Mouse (Mus musculus): ENCODE results near the gene Tmem260. TPM values are rescaled to one million over a fixed set of nuclear protein-coding genes. Genes with fewer than 3 reads are reported as not detected.

The Tmem260 gene
- total and polyA plus RNA-seq, 2 experiments from 2014 or later = 11.0 to 16.6 TPM

DNA sequence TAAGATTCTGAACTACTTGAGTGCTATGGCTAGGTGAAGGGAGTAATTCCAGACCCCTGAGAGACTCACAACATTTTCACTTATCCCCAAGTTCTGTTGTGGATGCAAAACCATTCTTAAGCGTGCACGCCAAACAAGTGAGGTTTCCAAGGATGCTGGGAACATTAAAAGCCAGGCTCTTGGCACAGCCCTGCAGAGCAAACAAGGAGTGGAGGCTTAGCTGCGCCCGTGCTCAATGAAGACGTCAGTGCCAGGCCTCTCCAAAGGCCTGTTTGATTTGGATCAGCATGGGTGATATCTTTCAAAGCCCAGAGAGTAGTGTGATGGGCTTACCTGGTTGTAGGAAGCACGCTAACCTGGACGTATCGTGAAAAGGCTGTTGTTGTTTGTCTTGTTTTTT lies 69.6 kb downstream of the Tmem260 start:
- ATAC-seq (peak; percentile 45; the same call in 1 of the 2 replicates), DNase-seq (ENCODE audit: low spot score) (peak; percentile 62)
- H3K9ac ChIP-seq (replicated peaks; ENCODE audit: low read length) = no peak overlapping the region
- H3K4me3 ChIP-seq (ENCODE audit: low read length) = no peak overlapping the region
- 0 out of 2 replicates have a peak, but pooled peaks cover 4% of the 10 kb centered on the region for H3K4me1 ChIP-seq (ENCODE audit: insufficient read depth, low read length)
- H3K36me3 ChIP-seq (ENCODE audit: insufficient read depth, low read length) = no peaks in the 10 kb centered on the region
- no peaks in the 10 kb centered on the region for H3K9me3 ChIP-seq (ENCODE audit: low read length)
- WGBS = 41% methylated on average over 8 of the region's 8 CpGs
- H3K27ac ChIP-seq = no peak overlapping the region
- 0 out of 2 replicates have a peak, but pooled peaks cover 4% of the 10 kb centered on the region for H3K27me3 ChIP-seq (ENCODE audit: insufficient read depth, low read length)
- no peak overlapping the region for H3K4me2 ChIP-seq (ENCODE audit: low read depth, low read length)
- no peak for TF ChIP-seq CTCF (IDR thresholded peaks at IDR 0.05; ENCODE audit: low read depth)

DNA sequence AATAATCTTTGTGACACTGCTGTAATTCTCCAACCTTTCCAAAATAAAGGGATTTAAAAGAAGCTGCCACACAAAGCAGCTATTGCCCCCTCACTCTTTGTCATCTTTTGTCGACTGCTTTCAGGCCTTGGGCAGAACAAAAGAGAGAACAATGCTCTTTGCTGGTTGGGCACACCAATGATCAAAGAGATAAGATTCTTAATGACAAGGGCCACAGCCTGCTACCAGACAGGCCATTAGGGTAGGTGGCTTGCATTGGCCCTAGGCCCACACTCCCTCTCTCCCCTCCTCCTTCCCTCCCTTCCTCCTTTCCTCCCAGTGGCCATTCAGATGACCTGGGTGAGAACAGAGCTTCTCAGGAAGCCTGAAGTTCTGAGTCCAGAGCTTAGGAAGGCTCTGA lies 77.4 kb downstream of the Tmem260 start:
- Histone ChIP-seq H3K9me3 (ENCODE audit: low read length) (no peaks in the 10 kb centered on the region), H3K27me3 (ENCODE audit: insufficient read depth, low read length) (no peaks in the 10 kb centered on the region), H3K27ac (no peak overlapping the region), H3K9ac (replicated peaks; ENCODE audit: low read length) (no peak overlapping the region), H3K4me3 (ENCODE audit: low read length) (no peak overlapping the region), H3K36me3 (ENCODE audit: insufficient read depth, low read length) (no peaks in the 10 kb centered on the region), H3K4me1 (ENCODE audit: insufficient read depth, low read length) (no peaks in the 10 kb centered on the region), H3K4me2 (ENCODE audit: low read depth, low read length) (no peak overlapping the region)
- DNase-seq (ENCODE audit: low spot score) (no peak), ATAC-seq (no peak)
- no peak for TF ChIP-seq CTCF (IDR thresholded peaks at IDR 0.05; ENCODE audit: low read depth)
- WGBS = 15% methylated on average over 1 of the region's 1 CpGs

DNA sequence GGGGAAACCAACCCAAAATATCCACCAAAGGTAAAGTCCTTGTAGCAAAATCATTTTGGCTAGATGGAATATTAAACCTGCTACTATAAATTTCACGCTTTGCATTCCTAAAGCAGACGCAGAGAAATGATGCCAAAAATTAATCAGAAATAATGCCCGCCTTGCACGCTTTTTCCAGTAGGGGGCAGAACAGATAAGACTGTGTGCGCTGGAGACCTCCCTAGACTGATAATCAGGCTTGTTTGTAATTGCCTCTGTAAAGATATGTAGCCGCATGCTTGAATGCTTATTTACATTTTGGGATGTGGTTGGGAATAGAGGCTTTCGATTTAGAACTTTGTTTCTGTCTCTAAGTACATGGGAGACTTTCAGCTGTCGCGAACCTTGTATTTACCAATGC lies 78.2 kb downstream of the Tmem260 start:
- no peak overlapping the region for H3K4me2 ChIP-seq (ENCODE audit: low read depth, low read length)
- no peaks in the 10 kb centered on the region for H3K27me3 ChIP-seq (ENCODE audit: insufficient read depth, low read length)
- peak; percentile 47; the same call in 1 of the 2 replicates for ATAC-seq
- H3K36me3 ChIP-seq (ENCODE audit: insufficient read depth, low read length) = no peaks in the 10 kb centered on the region
- H3K9me3 ChIP-seq (ENCODE audit: low read length) = no peaks in the 10 kb centered on the region
- no peak overlapping the region for H3K9ac ChIP-seq (replicated peaks; ENCODE audit: low read length)
- H3K4me1 ChIP-seq (ENCODE audit: insufficient read depth, low read length) = no peaks in the 10 kb centered on the region
- 34% methylated on average over 9 of the region's 9 CpGs for WGBS
- peak; percentile 82 for TF ChIP-seq CTCF (IDR thresholded peaks at IDR 0.05; ENCODE audit: low read depth)
- H3K4me3 ChIP-seq (ENCODE audit: low read length) = no peak overlapping the region
- H3K27ac ChIP-seq = no peak overlapping the region
- peak; percentile 78 for DNase-seq (ENCODE audit: low spot score)

DNA sequence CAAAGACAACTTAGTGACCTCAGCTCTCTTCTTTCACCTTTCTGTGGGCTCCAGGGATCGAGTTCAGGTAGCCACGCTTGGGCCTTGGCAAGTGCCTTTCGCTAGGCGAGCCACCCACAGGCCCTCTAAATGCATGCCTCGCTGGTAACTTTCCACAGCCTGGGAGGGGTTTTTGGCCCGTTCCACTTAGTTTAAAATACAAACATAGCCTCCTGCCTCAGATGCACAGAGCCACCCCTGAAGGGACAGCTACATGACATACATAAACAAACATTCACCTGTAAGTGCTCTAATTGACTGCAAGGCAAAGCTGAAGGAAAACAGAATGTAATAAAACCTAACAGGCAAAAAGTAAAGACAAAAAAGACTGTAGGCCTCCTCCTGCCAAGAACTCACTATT lies 79.1 kb downstream of the Tmem260 start:
- Histone ChIP-seq H3K4me2 (ENCODE audit: low read depth, low read length) (no peak overlapping the region), H3K9me3 (ENCODE audit: low read length) (no peaks in the 10 kb centered on the region), H3K4me1 (ENCODE audit: insufficient read depth, low read length) (no peaks in the 10 kb centered on the region), H3K9ac (replicated peaks; ENCODE audit: low read length) (no peak overlapping the region), H3K4me3 (ENCODE audit: low read length) (no peak overlapping the region), H3K27me3 (ENCODE audit: insufficient read depth, low read length) (no peaks in the 10 kb centered on the region), H3K36me3 (ENCODE audit: insufficient read depth, low read length) (no peaks in the 10 kb centered on the region), H3K27ac (no peak overlapping the region)
- 63% methylated on average over 6 of the region's 6 CpGs for WGBS
- ATAC-seq = no peak
- DNase-seq (ENCODE audit: low spot score) = no peak
- no peak for TF ChIP-seq CTCF (IDR thresholded peaks at IDR 0.05; ENCODE audit: low read depth)

DNA sequence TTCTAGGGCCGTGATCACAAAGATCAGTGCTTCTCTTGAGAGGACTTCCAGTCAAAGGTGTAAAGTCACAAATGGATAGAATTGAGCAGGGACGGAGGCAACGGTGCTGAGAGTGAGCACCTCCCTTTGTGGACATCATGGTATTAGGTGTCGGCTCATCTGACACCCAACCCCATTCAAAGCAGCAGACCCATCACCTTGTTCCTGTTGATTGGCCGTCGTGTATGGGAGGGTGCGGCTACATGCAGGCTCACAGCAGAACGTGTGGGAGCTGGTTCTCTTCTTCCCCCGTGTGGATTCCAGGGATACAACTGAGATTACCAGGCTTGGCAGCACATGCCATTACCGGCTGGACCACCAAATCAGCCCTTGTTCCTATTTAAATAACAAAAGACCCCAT lies 84.7 kb downstream of the Tmem260 start:
- H3K27ac ChIP-seq = no peak overlapping the region
- no peak for DNase-seq (ENCODE audit: low spot score)
- no peaks in the 10 kb centered on the region for H3K4me1 ChIP-seq (ENCODE audit: insufficient read depth, low read length)
- no peak overlapping the region for H3K4me2 ChIP-seq (ENCODE audit: low read depth, low read length)
- no peaks in the 10 kb centered on the region for H3K27me3 ChIP-seq (ENCODE audit: insufficient read depth, low read length)
- no peak for TF ChIP-seq CTCF (IDR thresholded peaks at IDR 0.05; ENCODE audit: low read depth)
- H3K36me3 ChIP-seq (ENCODE audit: insufficient read depth, low read length) = no peaks in the 10 kb centered on the region
- H3K9me3 ChIP-seq (ENCODE audit: low read length) = no peaks in the 10 kb centered on the region
- no peak overlapping the region for H3K4me3 ChIP-seq (ENCODE audit: low read length)
- ATAC-seq = no peak
- 79% methylated on average over 10 of the region's 10 CpGs for WGBS
- no peak overlapping the region for H3K9ac ChIP-seq (replicated peaks; ENCODE audit: low read length)

DNA sequence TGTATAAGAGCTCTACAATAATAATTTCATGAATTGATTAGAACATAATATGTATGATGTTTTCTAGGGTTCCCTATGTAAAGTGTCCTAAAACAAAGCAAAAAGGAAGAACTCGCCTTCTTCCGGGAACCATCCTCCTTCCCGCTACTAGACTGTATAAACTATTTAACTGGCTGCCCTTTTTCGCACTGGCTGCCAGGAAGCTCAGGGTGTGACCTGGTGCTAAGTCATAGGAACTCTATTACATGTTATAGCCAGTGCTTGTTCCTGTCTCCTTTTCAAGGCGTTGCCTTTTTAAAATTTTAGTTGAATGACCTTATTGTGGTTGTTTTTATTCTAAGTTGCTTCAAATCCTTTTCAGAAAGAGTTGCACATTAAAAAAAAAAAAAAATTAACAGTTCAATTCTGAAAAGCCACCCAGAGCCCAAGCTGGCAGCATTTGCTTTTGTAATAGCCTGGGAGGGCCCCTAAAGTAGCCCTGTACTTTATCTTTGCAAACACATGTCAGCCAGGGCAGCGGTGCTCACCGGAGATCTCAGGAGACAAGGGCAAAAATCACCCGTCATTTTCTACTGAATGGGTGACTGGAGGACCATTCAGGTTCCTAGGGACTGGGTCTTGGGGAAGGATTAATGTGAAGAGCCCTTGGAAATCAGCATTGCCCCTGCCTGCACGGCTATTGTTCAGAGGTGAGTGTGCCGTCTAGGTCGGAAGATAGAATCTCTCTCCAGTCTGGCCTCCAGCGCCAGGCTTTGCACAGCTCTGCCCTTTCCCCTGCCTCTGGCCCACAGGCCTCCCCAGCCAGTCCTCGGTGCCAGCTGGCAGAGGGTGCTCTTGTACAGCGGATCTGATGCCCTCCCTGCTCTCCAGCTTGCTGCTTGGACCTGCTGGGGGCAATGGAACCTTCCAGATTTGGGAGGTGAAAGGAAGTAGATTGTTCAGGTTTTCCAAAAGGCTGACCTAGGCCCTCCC lies 92.2 kb downstream of the Tmem260 start:
- no peak overlapping the region for H3K9ac ChIP-seq (replicated peaks; ENCODE audit: low read length)
- TF ChIP-seq CTCF (IDR thresholded peaks at IDR 0.05; ENCODE audit: low read depth) = peak; percentile 45
- DNase-seq (ENCODE audit: low spot score) (peak; percentile 67), ATAC-seq (peak; percentile 66; the same call in 1 of the 2 replicates)
- H3K4me1 ChIP-seq (ENCODE audit: insufficient read depth, low read length) = no peaks in the 10 kb centered on the region
- H3K4me3 ChIP-seq (ENCODE audit: low read length) = no peak overlapping the region
- no peaks in the 10 kb centered on the region for H3K27me3 ChIP-seq (ENCODE audit: insufficient read depth, low read length)
- no peak overlapping the region for H3K4me2 ChIP-seq (ENCODE audit: low read depth, low read length)
- no peaks in the 10 kb centered on the region for H3K36me3 ChIP-seq (ENCODE audit: insufficient read depth, low read length)
- no peaks in the 10 kb centered on the region for H3K9me3 ChIP-seq (ENCODE audit: low read length)
- 55% methylated on average over 14 of the region's 14 CpGs for WGBS
- H3K27ac ChIP-seq = no peak overlapping the region

DNA sequence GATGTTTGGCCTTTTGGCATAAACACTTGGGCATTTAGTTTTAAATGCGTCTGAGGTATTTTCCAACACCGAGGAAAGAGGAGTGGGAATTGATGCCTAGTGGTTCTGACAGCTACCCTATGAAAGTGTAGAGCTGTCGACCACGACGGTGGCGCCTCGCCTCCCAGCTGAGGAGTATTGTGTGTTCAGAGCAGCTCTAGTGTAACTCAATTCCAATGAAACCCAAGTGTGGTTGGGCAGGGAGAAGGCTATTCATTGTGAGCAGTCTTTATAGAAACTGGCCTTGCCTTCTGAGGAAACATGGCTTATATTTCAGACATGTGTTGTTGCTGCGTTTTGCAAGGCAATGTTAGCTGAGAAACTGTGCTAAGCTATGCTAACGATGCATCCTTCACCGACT lies 99.2 kb downstream of the Tmem260 start:
- H3K4me3 ChIP-seq (ENCODE audit: low read length) = no peak overlapping the region
- no peak overlapping the region for H3K27ac ChIP-seq
- no peaks in the 10 kb centered on the region for H3K4me1 ChIP-seq (ENCODE audit: insufficient read depth, low read length)
- H3K27me3 ChIP-seq (ENCODE audit: insufficient read depth, low read length) = no peaks in the 10 kb centered on the region
- no peaks in the 10 kb centered on the region for H3K9me3 ChIP-seq (ENCODE audit: low read length)
- TF ChIP-seq CTCF (IDR thresholded peaks at IDR 0.05; ENCODE audit: low read depth) = no peak
- ATAC-seq (no peak), DNase-seq (ENCODE audit: low spot score) (no peak)
- H3K4me2 ChIP-seq (ENCODE audit: low read depth, low read length) = no peak overlapping the region
- no peak overlapping the region for H3K9ac ChIP-seq (replicated peaks; ENCODE audit: low read length)
- H3K36me3 ChIP-seq (ENCODE audit: insufficient read depth, low read length) = no peaks in the 10 kb centered on the region
- 68% methylated on average over 10 of the region's 10 CpGs for WGBS

Measured in hindbrain, postnatal 0 days (tissue).